Mouse (Mus musculus) heart, postnatal 0 days (tissue): Measurements from ENCODE around the gene Ankrd39. TPM values are rescaled to one million over a fixed set of nuclear protein-coding genes. Genes with fewer than 3 reads are reported as not detected.

Experiments
- ATAC-seq: fragments of 200-750 bp; cut with Nextera tagmentation; 2 replicates; pipeline ENCODE4 v1.8.0; 2017; ENCODE audit warnings: low read depth, moderate number of reproducible peaks, moderate library complexity; ENCODE audit not compliant: insufficient read depth
- DNase-seq: peaks from one replicate; pipeline ENCODE4 v3.0.0-alpha.2; 2016; ENCODE audit warnings: low spot score
- H3K27ac ChIP-seq: fragments of 300-500 bp; sonication (generic); 2 replicates; pipeline ENCODE4 v1.5.1; 2014; ENCODE audit warnings: low read depth, mild to moderate bottlenecking
- H3K27me3 ChIP-seq: fragments of 300-500 bp; sonication (generic); 2 replicates; pipeline ENCODE4 v1.6.1; 2014; ENCODE audit warnings: low read length, mixed read lengths; ENCODE audit not compliant: control insufficient read depth, insufficient read depth
- H3K36me3 ChIP-seq: fragments of 300-500 bp; sonication (generic); replicated peaks from 2 replicates; pipeline ENCODE4 v1.6.1; 2014; ENCODE audit warnings: low read length, mixed read lengths; ENCODE audit not compliant: control insufficient read depth, insufficient read depth
- H3K4me1 ChIP-seq: fragments of 300-500 bp; sonication (generic); 2 replicates; pipeline ENCODE4 v1.6.1; 2014; ENCODE audit warnings: antibody characterized with exemption; ENCODE audit not compliant: control insufficient read depth, insufficient read depth
- H3K4me2 ChIP-seq: fragments of 300-500 bp; sonication (generic); 2 replicates; pipeline ENCODE4 v1.6.1; 2014; ENCODE audit warnings: low read depth, mild to moderate bottlenecking, low read length, moderate library complexity
- H3K4me3 ChIP-seq: fragments of 300-500 bp; sonication (generic); 2 replicates; pipeline ENCODE4 v1.5.1; 2014; ENCODE audit warnings: low read depth, low read length
- H3K9ac ChIP-seq: fragments of 300-500 bp; sonication (generic); replicated peaks from 2 replicates; pipeline ENCODE4 v1.6.1; 2014; ENCODE audit warnings: low read depth, low read length, mixed read lengths
- H3K9me3 ChIP-seq: fragments of 300-500 bp; sonication (generic); replicated peaks from 2 replicates; pipeline ENCODE4 v1.6.1; 2016; ENCODE audit warnings: low read length; ENCODE audit not compliant: control insufficient read depth
- CTCF ChIP-seq: IDR thresholded peaks from 2 replicates; pipeline ENCODE4 v1.5.1; 2016; ENCODE audit warnings: antibody characterized with exemption, control low read depth, low read depth
- EP300 ChIP-seq: IDR thresholded peaks from 2 replicates; pipeline ENCODE4 v1.6.1; 2016; ENCODE audit warnings: antibody characterized with exemption, low read depth
- WGBS: fragments of 180-500 bp; shearing (Covaris S2); extraction: QIAGEN DNeasy Blood & Tissue Kit; methylation state at CpG from one replicate; pipeline ENCODE4 v1.1.7; 2014; 5-methylcytosine and 5-hydroxymethylcytosine counted together
- polyA plus RNA-seq: library from polyadenylated mRNA; unstranded; fragments of >200 nt; fragmentation: Nextera tagmentation; extraction: Ambion mirVana; gene quantifications from 2 replicates; pipeline ENCODE4 v1.2.1, GENCODE M21; 2015
- total RNA-seq: library from RNA; depleted of rRNA; stranded (reverse); fragments of >200 nt; gene quantifications from 2 replicates; pipeline ENCODE4 v1.2.3, GENCODE M21; 2014; ENCODE audit warnings: low replicate concordance

Gene Ankrd39
- total and polyA plus RNA-seq, 2 experiments from 2014 or later, result 29.0 to 32.7 TPM

- H3K9ac ChIP-seq, result peak overlapping the region; percentile 87
- no peaks in the 10 kb centered on the region for H3K9me3 ChIP-seq
- H3K27me3 ChIP-seq, result no peaks in the 10 kb centered on the region
- no peak for DNase-seq
- peaks cover 20% of the 10 kb centered on the region for H3K4me1 ChIP-seq
- H3K27ac ChIP-seq, result peak overlapping the region; percentile 99
- peak overlapping the region; percentile 92 for H3K4me3 ChIP-seq
- no peak for TF ChIP-seq CTCF
- TF ChIP-seq EP300, result no peak
- 0 out of 2 replicates have a peak, but pooled peaks cover 11% of the 10 kb centered on the region for H3K36me3 ChIP-seq
- peak; percentile 52 for ATAC-seq
- WGBS, result 1% methylated on average over 97 of the region's 126 CpGs
- H3K4me2 ChIP-seq, result peak overlapping the region; percentile 99
Observed at GRCm38 (mm10) chr1:36512089-36512965, 34.9 kb downstream of the Ankrd39 start.

DNA sequence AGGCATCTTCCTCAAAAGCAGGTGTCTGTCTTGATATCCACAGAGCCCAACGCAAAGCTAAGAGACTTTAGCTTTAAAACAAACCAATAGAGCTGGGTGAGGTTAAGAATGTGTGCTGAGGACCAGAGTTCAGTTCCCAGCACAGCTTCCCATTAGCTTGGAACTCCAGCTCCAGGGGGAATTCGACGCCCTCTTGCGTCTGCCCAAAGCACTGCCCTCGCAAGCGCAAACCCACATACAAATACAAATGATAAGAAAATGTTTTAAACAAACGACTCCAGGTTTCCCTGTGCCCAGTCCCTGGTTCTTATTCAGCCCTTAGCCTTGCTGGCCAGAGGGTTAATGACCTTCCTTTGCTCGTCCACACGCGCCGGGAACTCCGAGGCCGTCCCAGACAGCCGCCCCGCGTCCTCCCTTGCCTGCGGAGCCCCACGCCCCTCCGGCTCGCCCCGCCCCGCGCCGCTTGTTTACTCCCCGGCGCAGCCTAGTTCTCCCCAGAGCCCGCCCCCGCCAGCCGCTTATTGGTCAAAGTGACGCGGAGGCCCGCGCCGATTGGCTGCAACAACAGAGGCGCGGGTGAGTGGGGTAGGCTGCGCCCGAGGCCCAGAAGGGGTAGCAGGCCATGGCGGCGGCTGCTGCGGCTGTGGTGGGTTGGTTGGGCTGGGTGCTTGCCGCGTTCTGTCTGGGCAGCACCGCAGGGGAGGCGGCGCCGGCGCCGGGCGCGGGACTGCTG is 35.8 kb downstream of the Ankrd39 start, which contains the start of gene Cnnm3:
Gene Cnnm3 (plus strand): TSS at position 579 of the 733 bp plus-strand sequence.
- no peaks in the 10 kb centered on the region for H3K9me3 ChIP-seq
- H3K36me3 ChIP-seq, result peaks cover 5% of the 10 kb centered on the region
- H3K4me3 ChIP-seq, result peak within 1 kb of the TSS; percentile 92
- peaks cover 20% of the 10 kb centered on the region for H3K4me1 ChIP-seq
- DNase-seq (peak; percentile 97), ATAC-seq (peak; percentile 97)
- H3K27ac ChIP-seq, result peak within 1 kb of the TSS; percentile 99
- TF ChIP-seq CTCF, result peak; percentile 29; the same call in 1 of the 2 replicates
- peak; percentile 73; the same call in 1 of the 2 replicates for TF ChIP-seq EP300
- peak within 1 kb of the TSS; percentile 87 for H3K9ac ChIP-seq
- WGBS, result 2% methylated on average over 46 of the region's 51 CpGs
- no peaks in the 10 kb centered on the region for H3K27me3 ChIP-seq
- H3K4me2 ChIP-seq, result peak within 1 kb of the TSS; percentile 99

GRCm38 (mm10) chr1:36508238-36508637 is 39.0 kb downstream of the Ankrd39 start:
- 63% methylated on average over 5 of the region's 5 CpGs for WGBS
- DNase-seq, result no peak
- H3K4me2 ChIP-seq, result no peak overlapping the region

DNA sequence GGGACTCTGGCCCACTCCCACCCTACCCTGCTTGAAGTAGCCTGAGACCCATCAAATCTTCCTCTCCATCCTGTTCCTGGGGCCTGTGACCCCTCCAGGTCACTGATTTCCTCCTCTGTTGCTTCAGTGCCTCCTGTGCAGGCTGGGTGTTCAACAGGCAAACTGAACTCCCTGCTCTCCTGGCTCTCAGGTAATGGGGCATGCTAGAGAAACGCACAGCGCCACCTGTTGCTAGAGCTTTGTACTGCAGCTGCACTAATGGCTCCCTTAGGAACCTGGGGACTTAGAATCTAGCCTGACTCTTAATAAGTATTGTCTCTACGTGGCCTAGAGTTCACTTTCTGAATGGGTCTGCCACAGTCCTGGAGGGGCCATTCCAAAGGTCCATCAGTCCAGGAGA is 46.0 kb downstream of the Ankrd39 start:
- Histone ChIP-seq H3K36me3 (peaks cover 3% of the 10 kb centered on the region; the same call in 1 of the 2 replicates), H3K4me3 (no peak overlapping the region), H3K27me3 (no peaks in the 10 kb centered on the region), H3K9me3 (no peaks in the 10 kb centered on the region), H3K4me2 (no peak overlapping the region), H3K9ac (no peak overlapping the region), H3K27ac (no peak overlapping the region), H3K4me1 (no peaks in the 10 kb centered on the region)
- 7% methylated on average over 3 of the region's 3 CpGs for WGBS
- TF ChIP-seq CTCF (peak; percentile 93), EP300 (no peak)
- DNase-seq (peak; percentile 54), ATAC-seq (no peak)

More at GRCm38 (mm10) chr1:36508238-36508637, 39.0 kb downstream of the Ankrd39 start:
- no peak overlapping the region for H3K4me3 ChIP-seq
- H3K9me3 ChIP-seq, result no peaks in the 10 kb centered on the region
- no peaks in the 10 kb centered on the region for H3K27me3 ChIP-seq
- no peak overlapping the region for H3K27ac ChIP-seq
- no peak for ATAC-seq
- TF ChIP-seq CTCF, result no peak
- no peak for TF ChIP-seq EP300
- H3K36me3 ChIP-seq, result peaks cover 7% of the 10 kb centered on the region
- H3K4me1 ChIP-seq, result peaks cover 5% of the 10 kb centered on the region
- H3K9ac ChIP-seq, result no peak overlapping the region

GRCm38 (mm10) chr1:36497312-36497711 is 49.9 kb downstream of the Ankrd39 start:
- Histone ChIP-seq H3K4me3 (no peak overlapping the region), H3K4me2 (no peak overlapping the region), H3K36me3 (no peaks in the 10 kb centered on the region), H3K27ac (no peak overlapping the region), H3K4me1 (peaks cover 5% of the 10 kb centered on the region; the same call in 1 of the 2 replicates), H3K9me3 (no peaks in the 10 kb centered on the region), H3K27me3 (no peaks in the 10 kb centered on the region), H3K9ac (no peak overlapping the region)
- TF ChIP-seq CTCF (no peak), EP300 (no peak)
- DNase-seq (no peak), ATAC-seq (no peak)
- 83% methylated on average over 2 of the region's 2 CpGs for WGBS
